Mouse (Mus musculus) hindbrain, embryonic 16.5 days (tissue): ENCODE data around the gene Evi5. TPM values are rescaled to one million over a fixed set of nuclear protein-coding genes. Genes with fewer than 3 reads are reported as not detected.

Experiments used
- ATAC-seq: fragments of 200-750 bp; cut with Nextera tagmentation; 2 replicates; pipeline ENCODE4 v1.8.0; 2017; ENCODE audit warnings: moderate TSS enrichment, moderate library complexity
- H3K27ac ChIP-seq: fragments of 300-500 bp; sonication (generic); 2 replicates; pipeline ENCODE4 v1.5.1; 2014; ENCODE audit warnings: low read depth, mild to moderate bottlenecking, control low read depth, low read length, moderate library complexity
- H3K27me3 ChIP-seq: fragments of 300-500 bp; sonication (generic); replicated peaks from 2 replicates; pipeline ENCODE4 v1.6.1; 2014; ENCODE audit warnings: low read length; ENCODE audit not compliant: control insufficient read depth, insufficient read depth
- H3K36me3 ChIP-seq: fragments of 300-500 bp; sonication (generic); 2 replicates; pipeline ENCODE4 v1.6.1; 2014; ENCODE audit warnings: mild to moderate bottlenecking, low read length, moderate library complexity, mixed read lengths; ENCODE audit not compliant: control insufficient read depth, insufficient read depth
- H3K4me1 ChIP-seq: fragments of 300-500 bp; sonication (generic); 2 replicates; pipeline ENCODE4 v1.6.1; 2014; ENCODE audit warnings: low read depth, low read length; ENCODE audit not compliant: control insufficient read depth, insufficient read depth
- H3K4me2 ChIP-seq: fragments of 300-500 bp; sonication (generic); 2 replicates; pipeline ENCODE4 v1.6.1; 2014; ENCODE audit warnings: mild to moderate bottlenecking, low read length, control low read depth, moderate library complexity
- H3K4me3 ChIP-seq: fragments of 300-500 bp; sonication (generic); 2 replicates; pipeline ENCODE4 v1.5.1; 2014; ENCODE audit warnings: mild to moderate bottlenecking, low read length, control low read depth, moderate library complexity
- H3K9ac ChIP-seq: fragments of 300-500 bp; sonication (generic); 2 replicates; pipeline ENCODE4 v1.6.1; 2014; ENCODE audit warnings: low read depth, mild to moderate bottlenecking, control low read depth, low read length, moderate library complexity
- H3K9me3 ChIP-seq: fragments of 300-500 bp; sonication (generic); 2 replicates; pipeline ENCODE4 v1.6.1; 2014; ENCODE audit warnings: mild to moderate bottlenecking, low read length, moderate library complexity; ENCODE audit not compliant: control insufficient read depth
- WGBS: fragments of 180-500 bp; shearing (Covaris S2); extraction: QIAGEN DNeasy Blood & Tissue Kit; methylation state at CpG from one replicate; pipeline ENCODE4 v1.1.7; 2014; 5-methylcytosine and 5-hydroxymethylcytosine counted together
- polyA plus RNA-seq: library from polyadenylated mRNA; unstranded; fragments of >200 nt; fragmentation: Nextera tagmentation; extraction: Ambion mirVana; gene quantifications from 2 replicates; pipeline ENCODE4 v1.2.1, GENCODE M21; 2015

The Evi5 gene
- 51.7 and 58.7 TPM in 2 replicates for polyA plus RNA-seq

DNA sequence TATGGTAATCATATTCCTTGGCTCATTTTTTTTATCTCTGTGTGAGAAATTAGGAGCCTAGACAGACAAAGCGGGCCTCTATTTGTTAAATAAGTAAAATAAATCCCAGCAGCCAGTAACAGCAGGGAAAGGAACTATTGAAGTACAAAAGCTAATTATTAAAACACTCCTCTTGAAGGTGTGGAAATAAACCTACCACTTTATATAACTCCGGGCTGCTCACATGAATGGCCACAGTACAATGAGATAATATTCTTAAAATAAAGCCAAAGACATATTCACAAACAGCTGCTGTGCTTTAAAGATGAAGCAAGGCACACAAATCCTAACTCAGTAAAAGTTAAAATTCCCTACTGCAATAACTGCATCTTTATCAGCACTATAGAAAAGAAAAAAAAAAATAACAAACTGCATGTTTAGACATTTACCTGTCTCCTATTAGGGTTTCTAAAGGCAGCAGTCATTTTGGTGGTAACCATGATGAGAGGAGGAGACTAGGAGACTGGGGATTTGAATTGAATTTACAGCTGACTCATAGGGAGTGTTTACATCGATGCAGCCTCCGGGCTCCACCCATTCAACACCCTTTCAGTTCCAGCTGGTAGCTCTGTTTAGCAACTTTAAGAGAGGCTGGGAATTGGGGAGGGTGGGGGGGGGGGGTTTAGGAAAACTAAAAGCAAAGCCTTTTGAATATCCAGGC is at the start of gene Evi5:
Evi5 (minus strand) TSS at position 547 of the 700 bp plus-strand sequence.
- no peaks in the 10 kb centered on the region for H3K27me3 ChIP-seq

DNA sequence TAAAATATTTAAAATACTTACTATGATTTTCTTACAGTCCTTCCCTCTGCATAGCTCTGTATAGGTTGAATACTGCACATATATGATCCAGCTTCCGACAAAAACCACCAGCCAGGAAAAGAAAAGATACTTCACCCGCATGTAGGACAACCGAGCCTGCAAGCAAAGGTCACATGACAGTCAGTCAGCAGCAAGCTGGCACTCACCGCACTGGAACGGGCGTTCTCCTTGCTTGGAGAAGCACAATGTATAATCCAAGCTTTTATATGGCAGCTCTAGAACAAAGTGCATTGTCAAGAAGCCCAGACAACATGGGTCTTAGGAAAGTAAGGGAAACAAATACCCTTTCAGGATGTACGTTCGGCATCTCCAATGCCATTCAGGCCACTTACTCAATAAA is 49.7 kb upstream of the Evi5 start:
- Histone ChIP-seq H3K4me3 (no peak overlapping the region), H3K4me2 (no peak overlapping the region), H3K9ac (no peak overlapping the region), H3K36me3 (no peaks in the 10 kb centered on the region), H3K9me3 (no peaks in the 10 kb centered on the region), H3K27me3 (no peaks in the 10 kb centered on the region), H3K4me1 (no peaks in the 10 kb centered on the region), H3K27ac (no peak overlapping the region)
- WGBS = 74% methylated on average over 8 of the region's 8 CpGs
- no peak for ATAC-seq

More for the DNA sequence above, at the start of gene Evi5:
- Histone ChIP-seq H3K9me3 (no peaks in the 10 kb centered on the region), H3K9ac (no peak within 1 kb of the TSS), H3K4me1 (no peaks in the 10 kb centered on the region), H3K36me3 (no peaks in the 10 kb centered on the region), H3K27ac (no peak within 1 kb of the TSS), H3K4me2 (no peak within 1 kb of the TSS), H3K4me3 (no peak within 1 kb of the TSS)
- ATAC-seq = no peak
- WGBS = 42% methylated on average over 4 of the region's 4 CpGs

DNA sequence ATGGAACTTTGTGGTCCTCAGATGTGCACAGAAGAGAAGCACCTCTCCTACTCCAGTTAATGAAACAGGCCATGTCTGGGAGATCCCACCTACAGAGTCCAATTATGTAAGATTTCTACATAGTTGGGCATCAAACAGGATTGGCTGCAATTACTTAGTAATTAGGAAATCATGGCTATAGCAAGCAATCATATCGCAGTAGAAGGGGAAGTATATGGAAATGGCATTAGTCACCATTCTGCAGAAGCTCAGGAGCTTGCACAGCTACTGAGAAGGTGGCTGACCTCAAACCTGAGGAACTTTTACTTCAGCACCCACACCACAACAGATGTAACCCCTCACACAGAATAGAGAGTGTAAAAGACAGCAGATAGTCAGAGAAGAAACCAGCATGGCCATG is 47.9 kb upstream of the Evi5 start:
- Histone ChIP-seq H3K9me3 (no peaks in the 10 kb centered on the region), H3K36me3 (no peaks in the 10 kb centered on the region), H3K4me3 (no peak overlapping the region), H3K4me2 (no peak overlapping the region), H3K9ac (no peak overlapping the region), H3K4me1 (no peaks in the 10 kb centered on the region), H3K27me3 (no peaks in the 10 kb centered on the region), H3K27ac (no peak overlapping the region)
- no peak for ATAC-seq
- WGBS = 85% methylated on average over 1 of the region's 1 CpGs

DNA sequence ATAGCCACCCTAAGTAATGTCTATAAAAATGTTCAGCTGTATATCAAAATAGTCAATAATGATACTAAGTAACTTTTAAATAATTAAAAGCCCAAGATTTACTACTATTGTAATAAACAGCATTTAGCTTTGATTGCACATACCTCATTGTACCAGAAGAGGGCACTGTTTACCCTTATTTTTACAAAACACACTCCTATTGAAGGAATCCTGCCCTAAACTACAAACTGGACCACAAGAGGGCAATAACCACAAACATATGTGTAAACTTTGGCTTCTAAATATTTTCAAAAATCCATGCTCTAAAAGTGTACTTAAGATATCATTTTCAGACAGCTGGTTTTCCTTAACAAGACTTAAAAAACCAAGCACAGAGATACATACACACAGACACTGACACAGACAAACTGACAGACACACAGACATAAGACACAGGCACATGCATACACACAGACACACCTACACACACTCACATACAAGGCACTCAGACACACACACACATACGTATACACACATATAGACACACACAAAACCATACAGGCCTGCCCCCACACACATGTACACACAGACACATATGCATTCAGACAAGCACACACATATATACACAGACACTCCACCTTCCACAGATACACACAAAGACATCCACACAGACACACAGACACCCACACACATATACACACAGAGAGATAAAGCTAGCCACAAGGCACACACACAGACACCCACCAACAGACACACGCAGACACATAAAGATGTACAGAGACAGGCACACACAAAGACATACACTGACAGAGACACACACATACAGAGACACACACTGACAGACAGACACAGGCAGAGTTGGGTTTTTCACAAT is 46.7 kb upstream of the Evi5 start:
- H3K36me3 ChIP-seq = no peaks in the 10 kb centered on the region
- no peak overlapping the region for H3K4me3 ChIP-seq
- no peak overlapping the region for H3K27ac ChIP-seq
- peak; percentile 71 for ATAC-seq
- no peaks in the 10 kb centered on the region for H3K27me3 ChIP-seq
- whole genome bisulfite sequencing = 75% methylated on average over 2 of the region's 2 CpGs
- H3K4me2 ChIP-seq = no peak overlapping the region
- H3K9me3 ChIP-seq = no peaks in the 10 kb centered on the region
- no peak overlapping the region for H3K9ac ChIP-seq
- no peaks in the 10 kb centered on the region for H3K4me1 ChIP-seq

DNA sequence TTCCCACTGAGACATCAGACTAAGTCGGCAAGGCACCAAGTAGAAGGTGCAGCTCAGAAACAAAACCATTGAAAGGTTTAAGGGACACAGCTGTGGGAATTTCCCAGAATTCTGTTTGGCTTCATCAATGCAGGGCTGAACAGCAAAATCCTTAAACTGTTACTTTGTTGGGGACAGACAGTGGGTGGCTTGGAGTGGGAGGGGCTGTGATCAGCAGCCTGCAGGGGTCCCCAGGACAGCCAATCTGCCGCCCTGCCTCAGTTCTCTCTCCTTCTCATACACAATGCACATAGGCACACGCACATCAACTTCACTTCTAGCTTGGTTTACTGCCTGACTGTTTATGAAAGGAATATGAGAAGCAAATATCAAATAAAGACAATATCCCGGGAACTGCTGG is 40.4 kb upstream of the Evi5 start:
- no peak overlapping the region for H3K9ac ChIP-seq
- no peaks in the 10 kb centered on the region for H3K4me1 ChIP-seq
- no peak overlapping the region for H3K4me3 ChIP-seq
- no peaks in the 10 kb centered on the region for H3K27me3 ChIP-seq
- no peaks in the 10 kb centered on the region; the same call in 1 of the 2 replicates for H3K36me3 ChIP-seq
- H3K9me3 ChIP-seq = no peaks in the 10 kb centered on the region
- WGBS = 41% methylated on average over 4 of the region's 4 CpGs
- H3K4me2 ChIP-seq = no peak overlapping the region
- no peak for ATAC-seq
- H3K27ac ChIP-seq = no peak overlapping the region

DNA sequence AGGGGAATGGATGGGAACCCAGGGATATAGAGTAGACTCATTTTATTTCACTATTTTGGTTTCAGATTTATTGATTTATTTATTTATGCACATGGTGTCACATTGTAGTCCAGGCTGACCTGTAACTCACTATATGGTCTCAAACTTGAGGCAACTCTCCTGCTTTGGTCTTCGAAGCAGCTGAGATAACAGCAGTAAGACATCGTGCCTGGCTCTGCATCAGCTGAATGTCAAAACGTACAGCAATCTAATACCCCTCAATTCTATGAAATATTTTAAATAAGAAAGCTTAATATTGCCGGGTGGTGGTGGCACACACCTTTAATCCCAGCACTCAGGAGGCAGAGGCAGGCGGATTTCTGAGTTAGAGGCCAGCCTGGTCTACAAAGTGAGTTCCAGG is 36.1 kb upstream of the Evi5 start:
- peaks cover 25% of the 10 kb centered on the region for H3K36me3 ChIP-seq
- H3K27ac ChIP-seq = no peak overlapping the region
- no peaks in the 10 kb centered on the region for H3K9me3 ChIP-seq
- 92% methylated on average over 5 of the region's 5 CpGs for WGBS
- H3K9ac ChIP-seq = no peak overlapping the region
- no peak overlapping the region for H3K4me3 ChIP-seq
- no peaks in the 10 kb centered on the region for H3K27me3 ChIP-seq
- H3K4me2 ChIP-seq = no peak overlapping the region
- no peak for ATAC-seq
- H3K4me1 ChIP-seq = no peaks in the 10 kb centered on the region

DNA sequence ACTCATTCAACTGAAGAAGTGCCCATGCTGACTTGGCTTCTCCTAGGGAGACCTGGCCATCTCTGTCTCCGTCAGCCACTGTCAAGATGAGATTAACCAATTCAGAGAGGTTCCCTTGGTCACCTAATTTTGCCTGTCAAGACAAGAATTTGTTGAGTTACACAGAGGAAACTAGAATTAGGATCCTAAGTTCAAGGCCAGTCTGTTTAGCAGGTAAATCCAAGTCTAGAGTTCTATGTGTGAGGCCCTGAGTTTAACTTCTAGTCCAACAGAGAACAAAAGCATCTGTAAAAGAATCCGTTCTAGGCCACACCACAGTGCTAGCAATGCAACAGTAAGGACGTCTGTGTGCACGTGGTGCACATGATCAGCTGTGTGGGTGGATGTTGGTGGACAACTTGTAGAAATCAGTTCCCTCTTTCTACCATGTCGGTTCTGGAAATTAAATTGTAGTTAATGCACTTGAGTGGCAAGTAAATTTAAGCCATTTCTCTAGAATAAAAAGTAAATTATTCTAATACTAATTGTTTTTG is 35.2 kb upstream of the Evi5 start:
- peaks cover 31% of the 10 kb centered on the region for H3K36me3 ChIP-seq
- no peaks in the 10 kb centered on the region for H3K4me1 ChIP-seq
- H3K9me3 ChIP-seq = no peaks in the 10 kb centered on the region
- H3K27me3 ChIP-seq = no peaks in the 10 kb centered on the region
- no peak for ATAC-seq
- no peak overlapping the region for H3K9ac ChIP-seq
- no peak overlapping the region for H3K4me2 ChIP-seq
- H3K4me3 ChIP-seq = no peak overlapping the region
- H3K27ac ChIP-seq = no peak overlapping the region
- WGBS = 72% methylated on average over 5 of the region's 5 CpGs

DNA sequence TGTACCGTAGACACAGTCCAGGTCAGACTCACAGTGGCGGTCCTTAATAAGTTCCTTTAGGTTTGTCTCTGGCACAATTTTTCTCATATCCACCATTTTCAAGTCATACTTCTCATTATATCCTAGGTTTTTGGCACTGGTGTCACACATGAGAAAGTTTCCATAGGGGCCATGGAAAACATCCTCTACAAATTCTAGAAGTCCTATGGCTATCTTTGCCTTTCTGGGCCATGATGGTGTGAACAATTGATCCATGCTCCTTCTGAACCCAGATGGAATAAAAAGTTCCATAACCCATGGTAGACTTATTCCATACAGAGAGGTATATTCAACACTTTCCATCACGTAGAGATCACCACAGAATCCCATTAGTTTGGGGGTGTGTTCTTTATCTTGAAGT is 34.8 kb upstream of the Evi5 start:
- Histone ChIP-seq H3K4me1 (no peaks in the 10 kb centered on the region), H3K36me3 (peaks cover 34% of the 10 kb centered on the region), H3K27ac (no peak overlapping the region), H3K9ac (no peak overlapping the region), H3K4me3 (no peak overlapping the region), H3K27me3 (no peaks in the 10 kb centered on the region), H3K4me2 (no peak overlapping the region), H3K9me3 (no peaks in the 10 kb centered on the region)
- no peak for ATAC-seq
- 90% methylated on average over 3 of the region's 3 CpGs for WGBS

DNA sequence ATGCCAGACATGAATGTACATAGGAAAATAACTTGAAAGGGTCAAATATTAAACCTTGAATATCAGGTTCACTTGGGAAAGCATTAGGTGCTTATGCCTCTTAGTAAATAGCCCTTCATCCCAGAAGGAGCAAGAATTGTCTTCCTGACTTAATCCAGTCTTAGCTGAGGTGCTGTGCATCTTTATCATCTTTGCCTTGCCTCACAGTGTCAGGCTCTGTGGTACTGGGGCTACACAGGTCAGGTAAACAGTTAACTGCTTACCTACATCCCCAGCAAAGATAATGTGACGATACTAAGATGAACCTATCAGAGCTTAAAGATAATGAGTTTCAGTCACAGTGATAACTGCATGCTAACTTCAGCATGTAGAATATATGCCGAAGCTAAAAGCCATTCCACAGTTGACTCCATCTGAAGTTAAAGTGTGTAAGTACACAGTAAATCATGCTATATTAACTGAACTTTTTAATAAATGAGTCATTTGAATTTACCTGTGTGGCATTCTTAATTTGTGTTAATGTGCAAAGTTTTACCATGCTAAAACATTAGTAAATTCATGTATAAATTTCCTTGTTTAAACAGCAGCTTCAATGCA is 33.7 kb upstream of the Evi5 start:
- no peaks in the 10 kb centered on the region for H3K4me1 ChIP-seq
- no peak overlapping the region for H3K4me2 ChIP-seq
- ATAC-seq = no peak
- no peaks in the 10 kb centered on the region for H3K9me3 ChIP-seq
- no peak overlapping the region for H3K4me3 ChIP-seq
- peaks cover 41% of the 10 kb centered on the region for H3K36me3 ChIP-seq
- H3K27me3 ChIP-seq = no peaks in the 10 kb centered on the region
- 94% methylated on average over 2 of the region's 2 CpGs for WGBS
- H3K9ac ChIP-seq = no peak overlapping the region
- H3K27ac ChIP-seq = no peak overlapping the region
